Mouse (Mus musculus) kidney, adult 2 months (tissue): ENCODE data around the gene Gdpd2. TPM values are rescaled to one million over a fixed set of nuclear protein-coding genes. Genes with fewer than 3 reads are reported as not detected.

Source experiments
- DNase-seq: peaks from one replicate; pipeline ENCODE4 v3.0.0; 2021
- H3K27ac ChIP-seq: fragments of 200-500 bp; 2 replicates; pipeline ENCODE4 v1.5.1; 2012; ENCODE audit warnings: low read depth, low read length, control low read depth, inconsistent platforms; ENCODE audit not compliant: insufficient read depth
- H3K27me3 ChIP-seq: fragments of 200-500 bp; replicated peaks from 2 replicates; pipeline ENCODE4 v1.6.1; 2012; ENCODE audit warnings: mild to moderate bottlenecking, moderate library complexity, low read length, inconsistent platforms; ENCODE audit not compliant: control insufficient read depth, insufficient read depth
- H3K36me3 ChIP-seq: fragments of 200-500 bp; 2 replicates; pipeline ENCODE4 v1.6.1; 2012; ENCODE audit warnings: mild to moderate bottlenecking, moderate library complexity, low read length, inconsistent platforms; ENCODE audit not compliant: control insufficient read depth, insufficient read depth
- H3K4me1 ChIP-seq: fragments of 200-500 bp; 2 replicates; pipeline ENCODE4 v1.6.1; 2011; ENCODE audit warnings: low read length; ENCODE audit not compliant: control insufficient read depth, insufficient read depth
- H3K4me3 ChIP-seq: fragments of 200-500 bp; 2 replicates; pipeline ENCODE4 v1.5.1; 2011; ENCODE audit warnings: mild to moderate bottlenecking, low read depth, low read length, control low read depth; ENCODE audit not compliant: insufficient read depth
- CTCF ChIP-seq: fragments of 200-500 bp; conservative IDR thresholded peaks from 2 replicates; pipeline ENCODE4 v1.5.1; 2011; ENCODE audit warnings: low read depth, mild to moderate bottlenecking, control low read depth, low read length, moderate library complexity, mixed read lengths; ENCODE audit not compliant: insufficient read depth, insufficient read length
- POLR2A ChIP-seq: fragments of 200-500 bp; IDR thresholded peaks from one replicate; pipeline ENCODE4 v1.6.1; 2011; ENCODE audit warnings: low read depth, low read length, control low read depth
- WGBS: fragments of 180-500 bp; shearing (Covaris S2); methylation state at CpG from one replicate; pipeline ENCODE4 v1.1.7; 2018; 5-methylcytosine and 5-hydroxymethylcytosine counted together
- polyA plus RNA-seq: library from polyadenylated mRNA; depleted of rRNA; stranded (reverse); fragments of >200 nt; gene quantifications from 2 replicates; pipeline ENCODE4 v1.2.3, GENCODE M21; 2012

The Gdpd2 gene
- polyA plus RNA-seq, 1 experiment: 1.1 TPM

DNA sequence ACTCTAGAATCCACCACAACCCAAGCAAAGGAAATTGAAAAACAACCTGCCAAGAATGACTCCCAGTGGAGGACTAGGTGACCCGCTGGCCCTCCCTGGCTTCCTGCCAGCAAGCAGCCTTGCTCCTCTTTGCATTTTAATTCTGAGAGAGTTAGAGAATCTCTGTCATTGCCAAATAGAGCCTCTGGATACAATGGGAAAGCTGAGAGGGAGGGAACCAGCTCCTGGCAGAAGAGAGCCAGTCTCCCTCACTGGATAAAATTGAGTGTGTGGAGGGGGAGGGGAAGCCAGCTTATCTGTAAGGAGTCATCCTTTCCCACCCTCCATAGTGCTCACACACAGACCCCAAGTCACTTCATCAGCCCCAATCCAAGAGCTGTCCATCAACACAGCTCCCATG, 726 bp upstream of the Gdpd2 start:
- DNase-seq: peak; percentile 49

DNA sequence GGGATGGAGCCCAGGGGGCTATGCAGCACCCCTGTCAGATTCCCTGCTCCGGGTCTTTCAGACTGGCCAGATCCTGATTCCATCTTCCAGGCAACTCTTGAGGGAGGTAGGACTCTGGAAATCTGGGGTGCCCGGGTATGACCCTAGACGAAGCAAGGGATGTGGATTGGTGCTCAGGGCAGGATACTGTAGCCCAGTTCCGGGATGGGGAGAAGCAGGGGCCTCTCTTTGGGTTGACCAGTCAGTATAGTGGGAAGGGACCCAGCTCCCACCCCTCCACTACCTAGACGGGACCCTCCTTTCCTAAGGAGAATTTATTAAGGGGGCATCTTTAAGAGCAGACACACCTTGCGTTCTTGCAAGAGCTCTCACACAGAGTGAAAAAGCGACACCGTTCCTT, 593 bp downstream of the Gdpd2 start:
- TF ChIP-seq POLR2A: no peak
- TF ChIP-seq CTCF: no peak
- no peak overlapping the region for H3K27ac ChIP-seq
- no peak overlapping the region for H3K4me3 ChIP-seq
- 16% methylated on average over 8 of the region's 8 CpGs for WGBS
- H3K4me1 ChIP-seq: no peaks in the 10 kb centered on the region
- no peak for DNase-seq
- H3K27me3 ChIP-seq: no peaks in the 10 kb centered on the region
- no peaks in the 10 kb centered on the region for H3K36me3 ChIP-seq

More for the DNA sequence above, 726 bp upstream of the Gdpd2 start:
- Histone ChIP-seq H3K4me1 (no peaks in the 10 kb centered on the region), H3K4me3 (no peak overlapping the region), H3K27ac (no peak overlapping the region), H3K27me3 (no peaks in the 10 kb centered on the region), H3K36me3 (no peaks in the 10 kb centered on the region)
- 0% methylated on average over 1 of the region's 1 CpGs for WGBS
- TF ChIP-seq POLR2A (no peak), CTCF (no peak)

DNA sequence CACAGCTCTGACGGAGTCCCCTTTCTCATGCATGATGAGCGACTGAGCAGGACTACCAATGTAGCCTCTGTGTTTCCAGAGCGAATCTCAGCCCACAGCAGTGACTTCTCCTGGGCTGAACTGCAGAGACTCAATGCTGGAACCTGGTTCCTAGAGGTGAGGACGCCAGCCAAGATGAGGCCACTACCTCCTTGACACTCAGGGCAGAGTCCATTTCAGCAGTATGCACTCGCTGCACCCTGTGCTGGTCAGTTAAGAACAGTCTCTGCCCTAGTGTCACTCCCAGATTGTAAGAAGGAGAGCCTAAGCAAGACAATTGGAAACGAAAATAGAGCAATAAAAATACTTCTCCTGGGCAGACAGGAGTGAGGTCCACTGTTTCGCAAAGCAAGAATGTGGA, 4.7 kb downstream of the Gdpd2 start:
- Histone ChIP-seq H3K4me3 (no peak overlapping the region), H3K27ac (0 out of 2 replicates have a peak overlapping the region, but pooled peaks have one; percentile 55), H3K27me3 (no peaks in the 10 kb centered on the region), H3K36me3 (no peaks in the 10 kb centered on the region), H3K4me1 (no peaks in the 10 kb centered on the region)
- WGBS: 63% methylated on average over 7 of the region's 7 CpGs
- no peak for TF ChIP-seq CTCF
- TF ChIP-seq POLR2A: no peak
- DNase-seq: peak; percentile 76

DNA sequence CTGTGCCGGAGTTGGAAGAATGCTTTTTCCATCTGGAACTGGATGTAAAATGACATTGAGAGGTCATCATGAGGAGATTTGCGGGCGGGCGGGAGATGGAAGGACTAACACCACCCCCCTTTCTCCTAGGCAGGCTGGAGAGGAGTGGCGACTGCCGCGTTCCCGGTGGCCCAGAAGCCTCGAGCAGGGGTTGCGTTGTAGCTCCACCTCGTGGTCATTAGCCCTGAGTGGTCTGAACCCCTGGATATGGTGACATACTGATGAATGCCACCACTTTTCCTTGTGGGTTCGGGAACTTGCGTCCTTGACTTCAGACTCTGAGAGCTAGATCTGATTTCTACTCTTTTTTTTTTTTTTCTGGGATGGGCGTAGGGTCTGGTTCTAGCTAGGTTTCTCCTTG, 9.2 kb downstream of the Gdpd2 start:
- peak; percentile 69 for DNase-seq
- TF ChIP-seq CTCF (peak; percentile 77), POLR2A (no peak)
- Histone ChIP-seq H3K4me3 (no peak overlapping the region), H3K4me1 (peaks cover 3% of the 10 kb centered on the region; the same call in 1 of the 2 replicates), H3K27ac (no peak overlapping the region), H3K36me3 (no peaks in the 10 kb centered on the region), H3K27me3 (no peaks in the 10 kb centered on the region)
- WGBS: 4% methylated on average over 14 of the region's 14 CpGs

DNA sequence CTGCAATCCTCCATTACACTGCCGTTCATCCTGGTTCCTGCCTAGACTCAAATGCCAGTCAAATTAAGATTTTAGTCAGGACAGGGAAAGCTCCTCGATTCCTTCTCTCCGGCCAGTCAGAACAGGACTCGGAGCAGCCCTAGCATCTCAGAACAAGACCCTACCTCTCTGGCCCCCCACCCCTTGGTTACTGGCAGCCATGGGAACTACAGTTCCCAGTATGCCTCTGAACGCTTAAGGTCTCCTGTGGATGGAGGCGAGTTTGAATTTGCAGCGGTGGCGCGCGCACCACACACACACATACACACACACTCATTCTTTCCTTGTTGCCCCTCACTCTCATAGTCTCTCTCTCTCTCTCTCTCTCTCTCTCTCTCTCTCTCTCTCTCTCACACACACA, 9.8 kb downstream of the Gdpd2 start:
- DNase-seq: no peak
- WGBS: 3% methylated on average over 10 of the region's 10 CpGs
- Histone ChIP-seq H3K4me3 (peak overlapping the region; percentile 51), H3K27ac (no peak overlapping the region), H3K27me3 (no peaks in the 10 kb centered on the region), H3K36me3 (no peaks in the 10 kb centered on the region), H3K4me1 (peaks cover 3% of the 10 kb centered on the region; the same call in 1 of the 2 replicates)
- TF ChIP-seq CTCF (no peak), POLR2A (no peak)

DNA sequence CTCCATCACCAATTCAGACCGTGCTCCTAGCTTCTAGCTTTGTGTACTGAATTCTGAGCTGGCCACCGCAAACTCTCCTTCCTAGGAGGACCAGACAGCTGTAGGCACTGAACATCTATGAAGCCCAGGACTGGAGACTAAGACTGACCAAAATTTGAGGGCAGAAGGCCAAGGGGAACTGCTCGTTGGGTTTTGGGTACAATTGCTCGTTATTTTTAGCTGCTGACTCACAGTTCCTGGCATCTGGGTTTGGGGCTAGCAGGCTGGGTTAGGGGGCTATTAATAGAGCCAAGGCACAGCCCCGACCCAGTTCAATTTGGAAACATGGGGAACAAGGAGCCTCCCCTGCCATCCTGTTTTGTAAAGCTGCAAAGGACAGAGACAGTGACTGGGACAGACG, 11.1 kb downstream of the Gdpd2 start:
- Histone ChIP-seq H3K4me3 (no peak overlapping the region), H3K36me3 (no peaks in the 10 kb centered on the region), H3K27me3 (no peaks in the 10 kb centered on the region), H3K27ac (no peak overlapping the region), H3K4me1 (peaks cover 3% of the 10 kb centered on the region; the same call in 1 of the 2 replicates)
- TF ChIP-seq CTCF: no peak
- no peak for TF ChIP-seq POLR2A
- WGBS: 50% methylated on average over 6 of the region's 6 CpGs
- no peak for DNase-seq

DNA sequence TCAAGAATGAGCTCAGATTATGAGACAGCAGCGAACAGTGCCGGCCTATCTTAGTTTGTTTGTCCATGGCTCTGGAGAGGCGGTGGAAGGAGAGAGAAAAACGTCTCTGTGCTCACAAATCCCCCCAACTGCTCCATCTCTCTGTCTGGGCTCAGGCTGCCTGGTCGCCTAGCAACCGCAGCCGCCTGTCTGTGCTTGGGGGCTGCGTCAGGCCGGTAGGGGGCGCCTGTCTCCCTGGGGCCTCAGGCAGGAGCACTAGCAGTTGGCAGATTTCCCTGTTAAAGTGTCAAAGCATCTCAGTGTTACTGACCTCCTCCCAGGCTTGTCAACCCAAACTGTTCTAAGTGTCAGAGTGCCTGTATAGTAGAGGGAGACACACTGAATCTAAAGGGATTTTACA, 12.3 kb downstream of the Gdpd2 start:
- TF ChIP-seq POLR2A (no peak), CTCF (peak; percentile 37; the same call in 1 of the 2 replicates)
- Histone ChIP-seq H3K27me3 (no peaks in the 10 kb centered on the region), H3K36me3 (no peaks in the 10 kb centered on the region), H3K27ac (no peak overlapping the region), H3K4me1 (peaks cover 3% of the 10 kb centered on the region; the same call in 1 of the 2 replicates), H3K4me3 (no peak overlapping the region)
- 19% methylated on average over 10 of the region's 10 CpGs for WGBS
- peak; percentile 36 for DNase-seq
